Mouse (Mus musculus) midbrain, embryonic 11.5 days (tissue): ENCODE data around the gene Nrtn. TPM values are rescaled to one million over a fixed set of nuclear protein-coding genes. Genes with fewer than 3 reads are reported as not detected.

Experiments used
- ATAC-seq: fragments of 200-750 bp; cut with Nextera tagmentation; 2 replicates; pipeline ENCODE4 v1.8.0; 2017; ENCODE audit warnings: moderate TSS enrichment, moderate library complexity; ENCODE audit not compliant: low FRiP score
- DNase-seq: peaks from one replicate; pipeline ENCODE4 v3.0.0; 2015; ENCODE audit warnings: low spot score; ENCODE audit errors: missing footprints
- H3K27ac ChIP-seq: fragments of 300-500 bp; sonication (generic); 2 replicates; pipeline ENCODE4 v1.5.1; 2014; ENCODE audit warnings: low read depth, low read length
- H3K27me3 ChIP-seq: fragments of 300-500 bp; sonication (generic); 2 replicates; pipeline ENCODE4 v1.6.1; 2014; ENCODE audit warnings: mild to moderate bottlenecking, low read length, moderate library complexity, mixed read lengths; ENCODE audit not compliant: control insufficient read depth, insufficient read depth
- H3K36me3 ChIP-seq: fragments of 300-500 bp; sonication (generic); 2 replicates; pipeline ENCODE4 v1.6.1; 2014; ENCODE audit warnings: mild to moderate bottlenecking, low read length, moderate library complexity, mixed read lengths; ENCODE audit not compliant: control insufficient read depth, insufficient read depth
- H3K4me1 ChIP-seq: fragments of 300-500 bp; sonication (generic); 2 replicates; pipeline ENCODE4 v1.6.1; 2014; ENCODE audit warnings: low read length; ENCODE audit not compliant: control insufficient read depth, insufficient read depth
- H3K4me2 ChIP-seq: fragments of 300-500 bp; sonication (generic); 2 replicates; pipeline ENCODE4 v1.6.1; 2014; ENCODE audit warnings: mild to moderate bottlenecking, moderate library complexity
- H3K4me3 ChIP-seq: fragments of 300-500 bp; sonication (generic); 2 replicates; pipeline ENCODE4 v1.5.1; 2014; ENCODE audit warnings: low read depth, low read length
- H3K9ac ChIP-seq: fragments of 300-500 bp; sonication (generic); 2 replicates; pipeline ENCODE4 v1.6.1; 2014; ENCODE audit warnings: low read length
- H3K9me3 ChIP-seq: fragments of 300-500 bp; sonication (generic); 2 replicates; pipeline ENCODE4 v1.6.1; 2016; ENCODE audit warnings: low read length; ENCODE audit not compliant: control insufficient read depth
- WGBS: fragments of 180-500 bp; shearing (Covaris S2); extraction: QIAGEN DNeasy Blood & Tissue Kit; methylation state at CpG from one replicate; pipeline ENCODE4 v1.1.7; 2014; 5-methylcytosine and 5-hydroxymethylcytosine counted together
- polyA plus RNA-seq: library from polyadenylated mRNA; unstranded; fragments of >200 nt; fragmentation: Nextera tagmentation; extraction: Ambion mirVana; gene quantifications from 2 replicates; pipeline ENCODE4 v1.2.1, GENCODE M21; 2014

Nrtn gene
- polyA plus RNA-seq, 1 experiment from 2014 or later: 9.1 TPM

GRCm38 (mm10) chr17:56764474-56765354 lies 7.4 kb upstream of the Nrtn start, which contains the start of gene Dus3l:
Gene Dus3l, plus strand, starts transcription at chr17:56764757.
- ATAC-seq: peak; percentile 80
- peak; percentile 98 for DNase-seq
- 3% methylated on average over 55 of the region's 58 CpGs for WGBS
- Histone ChIP-seq H3K27me3 (no peaks in the 10 kb centered on the region; the same call in 1 of the 2 replicates), H3K27ac (peak within 1 kb of the TSS; percentile 90), H3K4me2 (peak within 1 kb of the TSS; percentile 71), H3K4me1 (peaks cover 19% of the 10 kb centered on the region), H3K9me3 (no peaks in the 10 kb centered on the region), H3K9ac (peak within 1 kb of the TSS; percentile 86), H3K4me3 (peak within 1 kb of the TSS; percentile 77), H3K36me3 (peaks cover 12% of the 10 kb centered on the region)

GRCm38 (mm10) chr17:56763741-56764250 lies 6.5 kb upstream of the Nrtn start:
- Histone ChIP-seq H3K9me3 (no peaks in the 10 kb centered on the region), H3K27me3 (no peaks in the 10 kb centered on the region; the same call in 1 of the 2 replicates), H3K9ac (no peak overlapping the region), H3K36me3 (peaks cover 12% of the 10 kb centered on the region), H3K27ac (no peak overlapping the region), H3K4me1 (peaks cover 19% of the 10 kb centered on the region), H3K4me2 (peak overlapping the region; percentile 71), H3K4me3 (peak overlapping the region; percentile 77)
- ATAC-seq (no peak), DNase-seq (no peak)
- WGBS: 75% methylated on average over 8 of the region's 8 CpGs

GRCm38 (mm10) chr17:56762769-56763731 lies 5.7 kb upstream of the Nrtn start:
- H3K27me3 ChIP-seq: no peaks in the 10 kb centered on the region; the same call in 1 of the 2 replicates
- DNase-seq (peak; percentile 96), ATAC-seq (no peak)
- no peaks in the 10 kb centered on the region for H3K9me3 ChIP-seq
- H3K27ac ChIP-seq: peak overlapping the region; percentile 93
- H3K36me3 ChIP-seq: peaks cover 7% of the 10 kb centered on the region; the same call in 1 of the 2 replicates
- 47% methylated on average over 27 of the region's 27 CpGs for WGBS
- H3K4me3 ChIP-seq: no peak overlapping the region
- peak overlapping the region; percentile 62; the same call in 1 of the 2 replicates for H3K9ac ChIP-seq
- H3K4me1 ChIP-seq: peaks cover 19% of the 10 kb centered on the region
- H3K4me2 ChIP-seq: peak overlapping the region; percentile 67

GRCm38 (mm10) chr17:56761991-56762410 lies 4.7 kb upstream of the Nrtn start:
- peaks cover 29% of the 10 kb centered on the region for H3K4me1 ChIP-seq
- H3K27me3 ChIP-seq: peaks cover 8% of the 10 kb centered on the region
- DNase-seq: peak; percentile 99
- peak overlapping the region; percentile 45 for H3K4me3 ChIP-seq
- peak overlapping the region; percentile 62 for H3K9ac ChIP-seq
- no peaks in the 10 kb centered on the region for H3K9me3 ChIP-seq
- peak; percentile 56 for ATAC-seq
- H3K36me3 ChIP-seq: peaks cover 2% of the 10 kb centered on the region; the same call in 1 of the 2 replicates
- 0% methylated on average over 24 of the region's 28 CpGs for WGBS
- peak overlapping the region; percentile 67 for H3K4me2 ChIP-seq
- peak overlapping the region; percentile 93 for H3K27ac ChIP-seq

- Histone ChIP-seq H3K36me3 (no peaks in the 10 kb centered on the region), H3K9me3 (no peaks in the 10 kb centered on the region), H3K27me3 (peaks cover 17% of the 10 kb centered on the region), H3K4me2 (no peak overlapping the region), H3K27ac (no peak overlapping the region), H3K4me1 (peaks cover 33% of the 10 kb centered on the region), H3K4me3 (no peak overlapping the region), H3K9ac (no peak overlapping the region)
- 64% methylated on average over 3 of the region's 3 CpGs for WGBS
- ATAC-seq (no peak), DNase-seq (peak; percentile 65)
Measured at GRCm38 (mm10) chr17:56761077-56761476, 3.7 kb upstream of the Nrtn start.

GRCm38 (mm10) chr17:56759261-56759660 lies 1.9 kb upstream of the Nrtn start:
- 61% methylated on average over 7 of the region's 7 CpGs for WGBS

GRCm38 (mm10) chr17:56758132-56758531 lies 802 bp upstream of the Nrtn start:
- H3K4me3 ChIP-seq: no peak overlapping the region
- H3K36me3 ChIP-seq: no peaks in the 10 kb centered on the region
- H3K4me2 ChIP-seq: no peak overlapping the region
- peaks cover 47% of the 10 kb centered on the region for H3K27me3 ChIP-seq
- ATAC-seq (no peak), DNase-seq (peak; percentile 89)
- H3K27ac ChIP-seq: no peak overlapping the region
- no peaks in the 10 kb centered on the region for H3K9me3 ChIP-seq
- peaks cover 28% of the 10 kb centered on the region for H3K4me1 ChIP-seq
- no peak overlapping the region for H3K9ac ChIP-seq
- WGBS: 5% methylated on average over 12 of the region's 12 CpGs

More at GRCm38 (mm10) chr17:56759261-56759660, 1.9 kb upstream of the Nrtn start:
- Histone ChIP-seq H3K4me3 (no peak overlapping the region), H3K36me3 (no peaks in the 10 kb centered on the region), H3K4me1 (peaks cover 28% of the 10 kb centered on the region), H3K9me3 (no peaks in the 10 kb centered on the region), H3K4me2 (no peak overlapping the region), H3K9ac (no peak overlapping the region), H3K27ac (no peak overlapping the region), H3K27me3 (peaks cover 35% of the 10 kb centered on the region)
- no peak for DNase-seq
- ATAC-seq: no peak

GRCm38 (mm10) chr17:56756703-56757399 lies 479 bp downstream of the Nrtn start:
- H3K9me3 ChIP-seq: no peaks in the 10 kb centered on the region
- peaks cover 60% of the 10 kb centered on the region for H3K27me3 ChIP-seq
- peak overlapping the region; percentile 60 for H3K9ac ChIP-seq
- whole genome bisulfite sequencing: 1% methylated on average over 51 of the region's 51 CpGs
- DNase-seq (peak; percentile 89), ATAC-seq (peak; percentile 6; the same call in 1 of the 2 replicates)
- H3K4me1 ChIP-seq: peaks cover 17% of the 10 kb centered on the region
- H3K27ac ChIP-seq: no peak overlapping the region
- no peaks in the 10 kb centered on the region for H3K36me3 ChIP-seq
- H3K4me3 ChIP-seq: peak overlapping the region; percentile 38
- peak overlapping the region; percentile 74 for H3K4me2 ChIP-seq
